Mouse (Mus musculus): Measurements from ENCODE around the gene Mark2.

DNA sequence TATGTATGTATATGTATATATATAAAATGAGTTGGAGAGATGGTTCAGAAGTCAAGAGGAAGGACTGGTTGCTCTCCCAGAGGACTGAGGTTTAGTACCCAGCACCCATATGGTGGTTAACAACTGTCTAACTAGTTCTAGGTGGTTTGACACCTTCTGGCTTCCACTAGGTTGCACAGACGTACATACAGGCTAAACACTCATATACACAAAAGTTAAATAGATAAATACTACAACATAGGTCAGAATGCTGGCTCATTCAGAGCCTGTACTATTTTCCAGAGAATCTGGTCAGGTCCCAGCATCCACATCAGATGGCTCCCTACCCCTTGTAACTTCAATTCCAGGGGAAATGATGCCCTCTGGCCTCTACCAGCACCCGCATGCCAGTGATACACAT, 986 bp upstream of the Mark2 start:
- no peak for TF ChIP-seq CTCF (conservative IDR thresholded peaks at IDR 0.05; ENCODE audit: low read length)
- TF ChIP-seq POU5F1 (IDR thresholded peaks at IDR 0.05; ENCODE audit: borderline replicate concordance, low read length), result no peak

All from E14TG2a.4 (cell line).